Mouse (Mus musculus): Measurements from ENCODE around the gene Mansc1. TPM values are rescaled to one million over a fixed set of nuclear protein-coding genes. Genes with fewer than 3 reads are reported as not detected.
A peak's percentile ranks its signal among the peaks of the same experiment; 100 is the strongest.
"Not testable (repeated sequence)": the region's sequence is repeated elsewhere in the genome, so short reads cannot be mapped to it uniquely, and the experiment has no call there.

Gene Mansc1
- 1 to 10 TPM; 9.1 TPM for total RNA-seq (2021)
- long read RNA-seq, experiment 1, transcript Mansc1-201 (4 exons, 2,376 nt), result major isoform, 8 of 10 reads
- long read RNA-seq, experiment 1, partial matches to known transcripts, result 0 of 10 reads
- long read RNA-seq, experiment 1, other reads (novel, unspliced or antisense), result 2 of 10 reads
- long read RNA-seq, experiment 2, transcript Mansc1-201 (4 exons, 2,376 nt), result major isoform, 8 of 13 reads
- long read RNA-seq, experiment 2, partial matches to known transcripts, result 1 of 13 reads
- long read RNA-seq, experiment 2, other reads (novel, unspliced or antisense), result 4 of 13 reads

- H3K4me3 ChIP-seq, result peak within 1 kb of the TSS; percentile 81
- H3K27ac ChIP-seq, result peak within 1 kb of the TSS; percentile 89
- no peak; the same call in 1 of the 2 replicates for TF ChIP-seq CTCF (conservative IDR thresholded peaks at IDR 0.05)
- DNase-seq (ENCODE audit: low spot score in 2 of 2), result peak in 1 of 2 experiments; percentile 56
These were observed at the start of gene Mansc1 for GRCm38 (mm10) chr6:134631947-134632687. Gene Mansc1 (minus strand): TSS chr6:134632488.

GRCm38 (mm10) chr6:134679330-134679729, 47.0 kb upstream of the Mansc1 start:
- H3K27ac ChIP-seq; DNase-seq (ENCODE audit: low spot score in 2 of 2); H3K4me3 ChIP-seq: not testable (repeated sequence)

- no peak for DNase-seq (ENCODE audit: low spot score in 2 of 2)
- TF ChIP-seq CTCF (conservative IDR thresholded peaks at IDR 0.05), result no peak
- H3K4me3 ChIP-seq, result no peak overlapping the region
- H3K27ac ChIP-seq, result no peak overlapping the region
These were observed 45.7 kb upstream of the Mansc1 start for GRCm38 (mm10) chr6:134678037-134678436.

DNA sequence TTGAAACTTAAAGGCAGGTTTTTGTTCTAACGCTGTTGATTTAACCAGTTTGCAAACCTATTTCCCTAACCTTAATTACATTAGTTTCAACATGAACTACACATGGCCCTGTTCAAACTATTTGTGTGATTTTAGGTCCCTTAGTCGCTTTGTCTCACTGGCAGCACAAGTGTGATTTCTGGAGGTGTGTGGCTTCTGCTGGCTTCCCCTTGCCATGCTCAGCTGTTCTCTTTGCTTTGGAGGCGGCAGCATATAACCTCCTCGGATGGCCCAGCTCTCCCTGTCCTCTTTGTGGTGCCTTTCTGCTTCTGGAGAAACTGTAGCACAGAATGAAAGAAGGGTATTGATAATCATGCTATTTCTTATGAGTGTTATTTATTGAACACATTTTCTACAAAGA, 45.2 kb upstream of the Mansc1 start:
- H3K27ac ChIP-seq, result no peak overlapping the region; the same call in 1 of the 2 replicates
- H3K4me3 ChIP-seq, result no peak overlapping the region
- DNase-seq (ENCODE audit: low spot score in 2 of 2), result no peak
- TF ChIP-seq CTCF (conservative IDR thresholded peaks at IDR 0.05), result no peak

DNA sequence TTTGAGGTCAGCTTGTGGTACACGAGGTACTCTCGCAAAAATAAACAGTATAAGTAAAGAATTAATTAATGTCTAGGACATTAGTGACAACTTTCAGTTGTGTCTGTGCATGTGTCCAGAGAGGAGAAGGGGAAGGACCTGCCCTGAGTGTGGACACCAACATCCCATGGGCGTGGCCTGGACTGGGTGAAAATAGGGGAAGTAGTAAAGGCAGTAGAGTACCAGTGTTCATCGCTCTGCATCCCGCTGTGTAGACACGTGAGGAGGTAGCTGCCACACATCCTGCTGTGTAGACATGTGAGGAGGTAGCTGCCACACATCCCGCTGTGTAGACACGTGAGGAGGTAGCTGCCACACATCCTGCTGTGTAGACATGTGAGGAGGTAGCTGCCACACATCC, 41.4 kb upstream of the Mansc1 start:
- not testable (repeated sequence) for DNase-seq (ENCODE audit: low spot score in 2 of 2); H3K4me3 ChIP-seq; H3K27ac ChIP-seq

GRCm38 (mm10) chr6:134670881-134671411, 38.7 kb upstream of the Mansc1 start:
- no peak for DNase-seq (ENCODE audit: low spot score in 2 of 2)
- Histone ChIP-seq H3K27ac (no peak overlapping the region), H3K4me3 (no peak overlapping the region)
- no peak for TF ChIP-seq CTCF (conservative IDR thresholded peaks at IDR 0.05)

DNA sequence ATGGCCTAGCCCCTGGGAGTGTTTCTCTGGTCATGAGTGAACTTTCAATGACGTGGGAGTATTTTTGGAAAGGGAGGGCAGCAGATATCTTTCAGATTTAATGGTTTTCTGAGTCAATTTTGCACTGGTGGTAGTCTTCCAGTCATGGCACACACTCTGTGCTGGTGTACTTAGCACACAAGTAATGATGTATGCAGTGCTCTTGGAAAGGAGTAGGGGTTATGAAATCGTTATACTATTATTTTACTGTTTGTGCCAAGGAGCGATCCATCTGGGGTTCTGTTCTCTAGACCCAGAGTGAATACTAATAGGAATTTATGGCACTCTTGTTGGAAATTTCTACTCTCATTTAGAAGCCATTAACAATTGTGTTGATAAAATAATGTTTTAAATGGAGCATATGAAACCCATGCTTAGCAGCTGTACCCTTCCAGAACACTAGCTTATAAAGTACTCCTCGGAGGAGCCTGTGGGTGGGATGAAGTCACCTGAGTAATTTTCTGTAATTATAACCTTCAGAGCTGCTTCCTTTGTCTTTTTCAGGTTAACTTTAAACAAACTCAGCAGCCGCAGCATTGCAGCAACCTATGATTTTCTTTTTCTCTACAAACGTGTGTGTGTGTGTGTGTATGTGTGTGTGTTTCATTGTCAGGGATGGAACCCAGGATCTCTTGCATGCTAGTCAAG, 37.0 kb upstream of the Mansc1 start:
- no peak for TF ChIP-seq CTCF (conservative IDR thresholded peaks at IDR 0.05)
- 0 out of 2 replicates have a peak overlapping the region, but pooled peaks have one; percentile 19 for H3K27ac ChIP-seq
- peak in 1 of 2 experiments; percentile 12 for DNase-seq (ENCODE audit: low spot score in 2 of 2)
- H3K4me3 ChIP-seq, result no peak overlapping the region

GRCm38 (mm10) chr6:134668519-134668918, 36.2 kb upstream of the Mansc1 start:
- no peak for TF ChIP-seq CTCF (conservative IDR thresholded peaks at IDR 0.05)
- Histone ChIP-seq H3K4me3 (no peak overlapping the region), H3K27ac (no peak overlapping the region)
- DNase-seq (ENCODE audit: low spot score in 2 of 2), result no peak

DNA sequence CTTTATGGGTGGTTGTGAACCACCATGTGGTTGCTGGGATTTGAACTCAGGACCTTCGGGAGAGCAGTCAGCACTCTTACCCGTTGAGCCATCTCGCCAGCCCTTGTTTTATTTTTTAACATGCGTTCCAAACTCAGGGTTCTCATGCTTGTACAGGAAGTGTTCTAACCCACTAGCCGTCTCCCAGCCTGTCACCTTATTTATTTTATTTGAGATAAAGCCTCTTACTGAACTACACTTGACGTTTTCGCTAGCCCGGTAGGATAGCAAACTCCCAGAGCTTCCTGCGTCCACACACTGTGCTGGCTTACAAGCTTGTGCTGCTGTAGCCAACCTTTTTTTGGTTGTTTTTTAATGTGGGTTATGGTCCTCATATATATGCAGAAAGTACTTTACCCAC, 33.5 kb upstream of the Mansc1 start:
- Histone ChIP-seq H3K27ac (no peak overlapping the region), H3K4me3 (no peak overlapping the region)
- TF ChIP-seq CTCF (conservative IDR thresholded peaks at IDR 0.05), result peak; percentile 23; the same call in 1 of the 2 replicates

GRCm38 (mm10) chr6:134664573-134664972, 32.3 kb upstream of the Mansc1 start:
- no peak for TF ChIP-seq CTCF (conservative IDR thresholded peaks at IDR 0.05)
- no peak overlapping the region for H3K4me3 ChIP-seq
- DNase-seq (ENCODE audit: low spot score in 2 of 2), result no peak
- no peak overlapping the region for H3K27ac ChIP-seq

More for the DNA sequence above, 33.5 kb upstream of the Mansc1 start:
- DNase-seq (ENCODE audit: low spot score in 2 of 2), result no peak

GRCm38 (mm10) chr6:134660714-134661406, 28.6 kb upstream of the Mansc1 start:
- H3K4me3 ChIP-seq, result no peak overlapping the region
- TF ChIP-seq CTCF (conservative IDR thresholded peaks at IDR 0.05), result no peak
- no peak for DNase-seq (ENCODE audit: low spot score in 2 of 2)
- H3K27ac ChIP-seq, result no peak overlapping the region

All from layer of hippocampus, adult 2 months (tissue).